Mouse (Mus musculus): ENCODE data around the gene Cnr1.

Cnr1 gene

GRCm38 (mm10) chr4:33924234-33924888 lies at the start of gene Cnr1:
Gene Cnr1 (plus strand): TSS chr4:33924593.
- ATAC-seq (ENCODE audit: low TSS enrichment) = peak; percentile 34

GRCm38 (mm10) chr4:33879944-33880343 lies 44.4 kb upstream of the Cnr1 start:
- peak; percentile 99 for ATAC-seq (ENCODE audit: low TSS enrichment)

GRCm38 (mm10) chr4:33886026-33886425 lies 38.4 kb upstream of the Cnr1 start:
- no peak for ATAC-seq (ENCODE audit: low TSS enrichment)

GRCm38 (mm10) chr4:33889976-33890375 lies 34.4 kb upstream of the Cnr1 start:
- no peak for ATAC-seq (ENCODE audit: low TSS enrichment)

- ATAC-seq (ENCODE audit: low TSS enrichment) = no peak
Measured at GRCm38 (mm10) chr4:33892178-33892869, 32.1 kb upstream of the Cnr1 start.

GRCm38 (mm10) chr4:33893841-33894240 lies 30.6 kb upstream of the Cnr1 start:
- ATAC-seq (ENCODE audit: low TSS enrichment) = peak; percentile 99

- ATAC-seq (ENCODE audit: low TSS enrichment) = no peak
Measured at GRCm38 (mm10) chr4:33895046-33895445, 29.3 kb upstream of the Cnr1 start.

GRCm38 (mm10) chr4:33895491-33895890 lies 28.9 kb upstream of the Cnr1 start:
- no peak for ATAC-seq (ENCODE audit: low TSS enrichment)

- ATAC-seq (ENCODE audit: low TSS enrichment) = no peak
Measured at GRCm38 (mm10) chr4:33901659-33902058, 22.7 kb upstream of the Cnr1 start.

- no peak for ATAC-seq (ENCODE audit: low TSS enrichment)
Measured at GRCm38 (mm10) chr4:33903812-33904340, 20.5 kb upstream of the Cnr1 start.

- no peak for ATAC-seq (ENCODE audit: low TSS enrichment)
Measured at GRCm38 (mm10) chr4:33904826-33905225, 19.6 kb upstream of the Cnr1 start.

GRCm38 (mm10) chr4:33908786-33909185 lies 15.6 kb upstream of the Cnr1 start:
- ATAC-seq (ENCODE audit: low TSS enrichment) = no peak

- ATAC-seq (ENCODE audit: low TSS enrichment) = no peak
Measured at GRCm38 (mm10) chr4:33915730-33916129, 8.7 kb upstream of the Cnr1 start.

GRCm38 (mm10) chr4:33920807-33921206 lies 3.6 kb upstream of the Cnr1 start:
- peak; percentile 17; the same call in 1 of the 2 replicates for ATAC-seq (ENCODE audit: low TSS enrichment)

- peak; percentile 35 for ATAC-seq (ENCODE audit: low TSS enrichment)
Measured at GRCm38 (mm10) chr4:33923151-33923760, 1.1 kb upstream of the Cnr1 start.

GRCm38 (mm10) chr4:33923761-33924233 lies 596 bp upstream of the Cnr1 start:
- ATAC-seq (ENCODE audit: low TSS enrichment) = 0 out of 2 replicates have a peak, but pooled peaks have one; percentile 2

GRCm38 (mm10) chr4:33924889-33925245 lies 474 bp downstream of the Cnr1 start:
- peak; percentile 25 for ATAC-seq (ENCODE audit: low TSS enrichment)

GRCm38 (mm10) chr4:33925489-33925888 lies 1.1 kb downstream of the Cnr1 start:
- ATAC-seq (ENCODE audit: low TSS enrichment) = no peak

- no peak for ATAC-seq (ENCODE audit: low TSS enrichment)
Measured at GRCm38 (mm10) chr4:33926010-33926409, 1.6 kb downstream of the Cnr1 start.

- ATAC-seq (ENCODE audit: low TSS enrichment) = no peak
Measured at GRCm38 (mm10) chr4:33926730-33927263, 2.4 kb downstream of the Cnr1 start.

GRCm38 (mm10) chr4:33927644-33928043 lies 3.3 kb downstream of the Cnr1 start:
- ATAC-seq (ENCODE audit: low TSS enrichment) = no peak

GRCm38 (mm10) chr4:33928450-33928849 lies 4.1 kb downstream of the Cnr1 start:
- ATAC-seq (ENCODE audit: low TSS enrichment) = no peak

Data from frontal cortex, adult (tissue).